Mouse (Mus musculus): ENCODE data around the gene Map3k5. TPM values are rescaled to one million over a fixed set of nuclear protein-coding genes. Genes with fewer than 3 reads are reported as not detected.

Gene Map3k5
- total RNA-seq, 2 experiments from 2014 or later = 8.6 to 15.2 TPM

DNA sequence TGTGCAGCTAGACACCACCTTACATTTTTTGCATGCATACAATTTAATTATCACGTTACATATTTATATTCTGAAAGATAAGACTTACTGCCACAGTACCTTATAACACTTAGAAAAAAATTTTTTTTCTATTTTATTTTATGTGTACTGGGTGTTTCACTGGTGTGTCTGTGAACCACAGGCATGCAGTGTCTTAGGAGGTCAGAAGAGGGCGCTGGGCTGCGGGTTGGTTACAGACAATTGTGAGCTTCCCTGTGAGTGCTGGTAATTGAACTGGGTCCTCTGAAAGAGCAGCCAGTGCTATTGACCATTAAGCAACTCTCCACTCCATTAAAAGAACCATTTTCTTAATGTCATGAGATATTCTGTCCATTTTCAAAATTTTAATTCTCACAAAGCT is 43.3 kb downstream of the Map3k5 start:
- no peak for DNase-seq
- TF ChIP-seq CTCF (IDR thresholded peaks at IDR 0.05) = peak; percentile 2; the same call in 1 of the 2 replicates
- intact Hi-C loops (cut with DNase I) = no loop called here

GRCm38 (mm10) chr10:19978662-19979199 is 44.5 kb downstream of the Map3k5 start:
- no peak for DNase-seq
- H3K4me3 ChIP-seq = no peak overlapping the region
- intact Hi-C loops (cut with DNase I) = no loop called here
- TF ChIP-seq CTCF (IDR thresholded peaks at IDR 0.05) = no peak
- H3K27ac ChIP-seq = no peak overlapping the region

More for the DNA sequence above, 43.3 kb downstream of the Map3k5 start:
- Histone ChIP-seq H3K4me3 (no peak overlapping the region), H3K27ac (no peak overlapping the region)

- Histone ChIP-seq H3K27ac (no peak overlapping the region), H3K4me3 (no peak overlapping the region)
- intact Hi-C loops (cut with DNase I) = no loop called here
Observed at GRCm38 (mm10) chr10:19987736-19988135, 53.5 kb downstream of the Map3k5 start.

DNA sequence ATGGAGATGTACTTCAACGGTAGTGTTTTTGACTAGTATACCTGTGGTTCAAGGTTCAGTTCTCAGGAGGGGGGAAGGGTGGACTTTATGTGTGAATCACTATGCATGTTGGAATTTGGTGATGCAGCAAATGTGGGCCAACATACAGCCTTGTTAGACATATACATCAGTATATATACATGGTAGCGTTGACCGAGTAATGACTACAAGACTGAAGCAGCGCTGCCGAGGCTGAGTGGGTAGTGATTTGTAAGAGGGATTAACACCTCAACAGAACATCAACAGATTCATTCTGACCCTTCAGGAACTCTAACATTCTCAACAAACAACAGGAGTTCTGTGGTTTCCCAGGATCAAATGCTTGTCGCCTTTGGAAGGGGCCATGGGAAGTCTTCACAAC is 55.7 kb downstream of the Map3k5 start:
- intact Hi-C loops (cut with DNase I) = no loop called here

More at GRCm38 (mm10) chr10:19987736-19988135, 53.5 kb downstream of the Map3k5 start:
- no peak for TF ChIP-seq CTCF (IDR thresholded peaks at IDR 0.05)
- no peak for DNase-seq

DNA sequence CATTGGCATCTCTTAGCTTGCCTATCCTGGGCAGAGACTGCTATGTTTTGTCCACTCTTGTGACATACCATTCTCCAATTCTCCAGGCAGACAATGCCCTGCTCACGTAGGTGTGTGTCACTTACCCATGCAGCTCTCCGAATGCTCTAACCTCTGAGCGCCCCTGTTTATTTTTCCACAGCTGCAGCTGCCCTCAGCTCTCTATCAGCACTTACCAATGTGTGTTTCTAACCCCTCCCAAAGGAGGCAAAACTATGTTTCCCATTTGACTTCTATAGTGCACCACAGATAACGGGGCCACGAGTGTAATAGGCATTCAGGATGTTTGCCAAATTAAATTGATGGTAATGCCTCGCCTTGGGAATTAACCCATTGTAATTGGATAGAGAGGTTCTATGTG is 56.4 kb downstream of the Map3k5 start:
- Histone ChIP-seq H3K27ac (no peak overlapping the region), H3K4me3 (no peak overlapping the region)
- no peak for DNase-seq
- intact Hi-C loops (cut with DNase I) = no loop called here
- TF ChIP-seq CTCF (IDR thresholded peaks at IDR 0.05) = no peak

More for the DNA sequence above, 55.7 kb downstream of the Map3k5 start:
- Histone ChIP-seq H3K4me3 (no peak overlapping the region), H3K27ac (no peak overlapping the region)
- no peak for DNase-seq
- TF ChIP-seq CTCF (IDR thresholded peaks at IDR 0.05) = no peak

DNA sequence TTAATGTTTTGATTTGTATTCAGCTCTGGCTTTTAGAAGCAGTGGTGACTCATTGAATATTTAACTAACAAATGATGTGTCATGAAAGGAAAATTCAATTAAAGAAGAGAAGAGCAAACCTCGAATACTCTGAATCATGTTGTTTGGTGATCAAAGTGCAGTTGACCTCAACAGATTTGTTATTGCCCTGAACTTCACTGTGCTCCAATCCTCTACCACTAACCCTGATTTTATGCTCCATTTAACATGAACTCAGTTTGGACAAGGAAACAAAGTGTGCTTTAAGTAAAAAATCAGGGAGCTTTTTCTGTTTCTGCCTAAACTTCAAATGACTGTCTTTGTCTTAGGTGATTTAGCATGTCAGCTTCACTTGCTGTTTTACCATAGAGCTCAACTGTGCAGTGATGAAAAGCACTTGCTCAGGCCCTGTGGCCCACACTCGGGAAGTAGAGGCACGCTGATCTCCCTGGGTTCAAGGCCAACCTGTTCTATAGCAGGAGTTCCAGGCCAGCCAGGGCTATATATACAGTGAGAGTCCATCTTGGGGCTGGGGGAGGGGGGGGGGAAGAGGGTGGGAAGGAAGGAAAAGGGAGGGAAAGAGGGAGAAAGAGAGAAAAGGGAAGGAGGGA is 57.1 kb downstream of the Map3k5 start:
- no peak overlapping the region for H3K4me3 ChIP-seq
- intact Hi-C loops (cut with DNase I) = no loop called here
- H3K27ac ChIP-seq = no peak overlapping the region
- TF ChIP-seq CTCF (IDR thresholded peaks at IDR 0.05) = no peak
- DNase-seq = no peak

DNA sequence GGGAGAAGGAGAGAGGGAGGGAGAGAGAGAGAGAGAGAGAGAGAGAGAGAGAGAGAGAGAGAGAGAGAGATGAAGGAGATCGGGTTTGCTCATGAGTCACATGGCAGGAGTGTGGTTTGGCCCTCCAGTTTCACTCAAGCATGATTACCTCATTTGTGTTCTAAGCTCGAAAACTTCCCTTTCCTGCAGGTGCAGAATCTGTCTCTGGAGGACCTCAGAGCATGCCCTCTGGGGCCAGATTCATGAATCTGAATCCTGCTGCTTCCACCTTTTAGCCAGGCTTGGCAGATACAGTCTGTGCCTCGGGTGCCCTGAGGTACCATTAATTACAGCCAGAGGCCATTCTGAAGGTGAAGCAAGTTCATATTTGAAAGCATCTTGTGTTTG is 57.6 kb downstream of the Map3k5 start:
- no peak for DNase-seq
- intact Hi-C loops (cut with DNase I) = no loop called here

DNA sequence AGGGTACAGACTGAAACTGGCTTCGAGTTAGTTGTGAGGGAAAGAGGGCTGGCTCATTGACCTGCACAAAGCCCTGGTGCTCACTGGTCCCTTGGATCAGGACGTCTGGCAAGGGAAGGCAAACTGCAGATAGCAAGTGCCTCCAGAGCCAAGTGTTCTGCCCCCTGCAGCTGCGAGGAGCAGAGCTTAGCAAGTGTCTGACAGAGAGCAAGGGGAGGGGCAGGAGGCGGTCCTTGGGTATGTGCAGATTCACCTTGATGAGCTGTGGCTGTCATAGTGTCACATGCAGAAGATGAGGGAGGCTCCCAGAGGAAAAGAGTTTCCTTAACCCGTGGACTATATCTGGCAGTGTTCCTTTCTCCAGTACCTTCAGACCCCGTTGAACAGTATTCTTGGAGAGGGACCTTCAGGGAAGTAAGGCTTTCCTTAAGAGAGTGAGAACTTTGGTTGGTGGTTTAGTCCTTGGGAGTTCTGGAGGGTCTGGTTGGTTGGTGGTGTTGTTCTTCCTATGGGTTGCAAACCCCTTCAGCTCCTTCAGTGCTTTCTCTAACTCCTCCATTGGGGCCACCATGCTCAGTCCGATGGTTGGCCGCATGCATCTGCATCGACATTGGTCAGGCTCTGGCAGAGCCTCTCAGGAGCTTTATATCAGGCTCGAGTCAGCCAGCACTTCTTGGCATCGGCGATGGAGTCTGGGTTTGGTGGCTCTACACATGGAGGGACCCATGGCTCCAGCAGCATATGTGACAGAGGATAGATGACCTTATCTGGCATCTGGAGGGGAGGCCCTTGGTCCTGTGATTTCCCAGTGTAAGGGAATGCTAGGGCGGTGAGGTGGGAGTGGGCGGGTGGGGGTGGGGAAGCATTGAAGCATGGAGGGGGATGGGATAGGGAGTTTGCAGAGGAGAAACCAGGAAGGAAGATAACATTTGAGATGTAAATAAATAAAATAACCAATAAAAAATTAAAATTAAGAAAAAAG is 60.5 kb downstream of the Map3k5 start:
- intact Hi-C loops (cut with DNase I) = no loop called here
- no peak for TF ChIP-seq CTCF (IDR thresholded peaks at IDR 0.05)

More for the DNA sequence above, 57.6 kb downstream of the Map3k5 start:
- no peak for TF ChIP-seq CTCF (IDR thresholded peaks at IDR 0.05)
- Histone ChIP-seq H3K27ac (no peak overlapping the region), H3K4me3 (no peak overlapping the region)

DNA sequence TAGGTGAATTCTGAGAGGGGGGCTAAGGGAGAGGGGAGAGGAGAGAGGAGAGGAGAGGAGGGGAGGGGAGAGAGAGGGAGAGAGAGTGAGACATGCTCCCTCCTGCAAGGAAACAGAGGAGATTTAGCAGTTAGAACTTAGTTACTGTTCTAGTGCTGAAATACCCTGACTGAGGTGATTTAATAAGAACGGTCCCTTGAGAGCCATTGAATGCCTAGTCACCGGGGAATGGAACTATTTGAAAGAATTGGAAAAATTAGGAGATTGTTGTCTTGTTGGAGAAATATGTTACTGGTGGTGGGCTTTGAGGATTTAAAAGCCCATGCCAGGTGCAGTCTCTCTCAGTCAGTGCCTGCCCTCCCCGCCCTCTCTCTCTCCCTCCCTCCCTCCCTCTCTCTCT is 61.9 kb downstream of the Map3k5 start:
- intact Hi-C loops (cut with DNase I) = no loop called here
- Histone ChIP-seq H3K4me3 (no peak overlapping the region), H3K27ac (no peak overlapping the region)
- no peak for DNase-seq
- no peak for TF ChIP-seq CTCF (IDR thresholded peaks at IDR 0.05)

More for the DNA sequence above, 60.5 kb downstream of the Map3k5 start:
- DNase-seq = no peak
- H3K4me3 ChIP-seq = no peak overlapping the region
- H3K27ac ChIP-seq = no peak overlapping the region

DNA sequence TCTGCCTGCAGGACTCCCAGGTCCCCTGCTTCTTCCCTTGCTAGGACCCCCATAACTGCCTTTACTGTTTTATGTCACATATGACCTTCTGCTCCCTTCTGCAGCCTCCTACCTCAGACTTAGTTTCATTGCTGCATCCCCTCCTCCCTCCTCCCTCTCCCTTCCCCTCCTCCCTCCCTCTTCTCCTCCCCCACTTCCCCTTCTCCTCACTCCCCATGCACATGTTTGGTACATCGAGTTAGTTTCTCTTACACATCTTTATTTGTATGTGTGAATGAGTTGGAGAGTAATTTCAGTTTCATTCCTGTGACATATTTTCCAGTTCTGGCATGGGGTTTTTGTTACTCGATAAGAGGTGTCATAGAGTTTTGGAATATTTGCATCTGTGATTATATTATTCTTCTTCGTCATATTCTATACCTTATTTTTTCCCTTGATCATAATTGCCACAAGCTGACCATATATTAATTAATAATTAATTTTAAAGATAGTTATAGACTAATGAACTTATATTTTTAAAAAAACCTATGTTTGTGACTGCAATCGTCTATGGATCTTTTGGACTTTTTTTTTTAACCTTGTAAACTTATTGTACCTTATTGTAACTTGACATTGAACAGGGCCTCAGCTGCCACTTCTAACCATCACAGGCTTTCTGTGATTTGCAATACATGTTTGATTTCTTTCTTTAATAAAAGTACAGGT is 65.6 kb downstream of the Map3k5 start:
- TF ChIP-seq CTCF (IDR thresholded peaks at IDR 0.05) = no peak
- H3K27ac ChIP-seq = no peak overlapping the region
- no peak for DNase-seq
- intact Hi-C loops (cut with DNase I) = loop anchor here (10.0 kb wide), 1 partner anchor 65 kb away; the partner anchor contains the start of gene Map3k5
- no peak overlapping the region for H3K4me3 ChIP-seq

DNA sequence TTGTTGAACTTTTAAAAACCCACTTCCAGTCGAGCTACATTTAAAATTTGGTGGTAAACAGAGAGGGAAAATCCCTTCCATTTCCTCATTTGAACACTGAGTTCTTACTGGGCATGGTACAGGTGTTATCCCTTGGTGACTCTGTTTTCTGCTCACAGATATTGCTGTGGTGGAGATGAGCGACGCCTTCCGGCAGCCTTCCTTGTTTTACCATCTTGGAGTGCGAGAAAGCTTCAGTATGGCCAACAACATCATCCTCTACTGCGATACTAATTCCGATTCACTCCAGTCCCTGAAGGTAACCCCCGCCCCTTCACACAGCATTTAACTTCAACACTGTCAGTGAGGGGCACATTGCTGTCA is 66.1 kb downstream of the Map3k5 start:
- Histone ChIP-seq H3K4me3 (no peak overlapping the region), H3K27ac (no peak overlapping the region)
- DNase-seq = no peak
- intact Hi-C loops (cut with DNase I) = loop anchor here (10.0 kb wide), 1 partner anchor 66 kb away; the partner anchor contains the start of gene Map3k5
- no peak for TF ChIP-seq CTCF (IDR thresholded peaks at IDR 0.05)

DNA sequence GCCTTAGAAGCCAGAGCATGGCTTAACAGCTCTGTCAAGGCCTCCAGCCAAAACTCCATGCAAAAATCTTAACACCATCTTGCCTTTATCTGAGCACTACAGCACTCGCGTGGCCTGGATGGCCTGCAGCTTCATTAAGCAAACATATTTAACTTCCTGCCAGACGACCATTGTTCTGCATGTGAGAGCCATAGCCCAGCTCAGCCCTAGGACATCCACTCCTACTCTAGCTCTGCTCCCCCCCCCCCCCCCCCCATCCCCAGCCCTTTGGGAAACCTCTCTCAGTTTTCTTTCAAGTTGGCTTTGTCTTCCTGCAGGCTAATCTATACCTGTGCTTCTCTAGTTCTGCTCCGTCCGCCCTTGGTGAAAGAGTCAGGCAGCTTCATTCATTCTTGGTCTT is 67.7 kb downstream of the Map3k5 start:
- no peak for DNase-seq
- no peak for TF ChIP-seq CTCF (IDR thresholded peaks at IDR 0.05)
- H3K27ac ChIP-seq = no peak overlapping the region
- H3K4me3 ChIP-seq = no peak overlapping the region
- intact Hi-C loops (cut with DNase I) = loop anchor here (10.0 kb wide), 1 partner anchor 67 kb away; the partner anchor contains the start of gene Map3k5

All from gastrocnemius, adult 2 months (tissue).